Mouse (Mus musculus): ENCODE results near the gene Rbfox1.

Gene Rbfox1

DNA sequence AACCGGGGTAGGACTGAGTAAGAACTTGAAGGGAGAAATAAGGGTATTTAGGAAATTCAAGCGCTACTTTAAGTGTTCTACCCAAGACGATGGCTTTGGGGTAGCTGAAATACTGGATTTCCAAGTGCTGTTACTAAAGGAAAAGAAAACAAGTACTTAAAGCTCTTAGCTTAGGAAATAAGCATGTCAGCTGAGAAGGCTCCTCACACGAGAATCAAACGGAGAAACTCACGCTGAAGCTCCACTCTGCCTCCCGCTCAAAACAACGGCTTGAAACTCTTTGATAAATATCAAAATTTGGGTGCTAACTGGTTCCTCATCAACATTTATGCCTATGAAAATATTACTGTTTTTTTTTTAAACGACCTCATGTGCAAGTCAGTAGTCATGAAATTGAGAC, 1166.8 kb downstream of the Rbfox1 start:
- no peak for DNase-seq

GRCm38 (mm10) chr16:7052408-7052807, 1167.3 kb downstream of the Rbfox1 start:
- DNase-seq: no peak

DNA sequence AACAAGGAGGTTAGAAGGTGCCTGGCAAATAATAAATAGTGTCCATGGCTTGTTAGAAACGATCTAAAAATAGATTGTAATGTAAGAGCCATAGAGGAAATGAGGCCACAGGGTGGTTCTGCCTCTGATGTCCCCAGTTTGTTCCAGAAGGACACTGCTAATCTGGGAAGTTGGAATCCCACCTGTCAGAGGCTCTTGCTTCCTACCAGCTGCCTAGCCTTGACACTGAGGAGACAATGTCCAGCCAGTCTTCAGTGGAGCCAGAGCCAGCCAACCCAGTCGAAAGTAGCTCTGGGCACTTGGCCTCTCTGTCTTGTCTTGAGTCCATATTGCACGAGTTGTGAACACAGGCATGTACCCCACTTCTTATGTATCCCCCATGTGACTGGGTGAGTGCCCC, 1172.6 kb downstream of the Rbfox1 start:
- DNase-seq: no peak

DNA sequence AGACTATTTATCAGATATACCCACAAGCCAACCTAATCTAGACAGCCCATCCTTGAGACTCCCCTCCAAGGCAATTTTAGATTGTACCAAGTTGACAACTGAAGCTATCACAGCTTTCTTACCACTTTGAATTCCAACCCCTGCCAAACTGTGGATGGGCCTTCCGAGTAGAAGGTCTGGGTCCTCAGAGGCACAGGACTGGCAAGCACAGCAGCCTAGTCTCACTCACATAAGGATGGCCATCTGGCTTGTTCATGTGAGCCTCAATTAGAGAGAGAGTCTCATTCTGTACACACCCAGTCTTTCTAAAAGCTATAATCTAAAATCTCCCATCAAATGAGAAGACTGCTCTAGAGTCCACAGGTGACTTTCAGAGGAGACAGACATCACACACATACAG, 1173.4 kb downstream of the Rbfox1 start:
- DNase-seq: no peak

DNA sequence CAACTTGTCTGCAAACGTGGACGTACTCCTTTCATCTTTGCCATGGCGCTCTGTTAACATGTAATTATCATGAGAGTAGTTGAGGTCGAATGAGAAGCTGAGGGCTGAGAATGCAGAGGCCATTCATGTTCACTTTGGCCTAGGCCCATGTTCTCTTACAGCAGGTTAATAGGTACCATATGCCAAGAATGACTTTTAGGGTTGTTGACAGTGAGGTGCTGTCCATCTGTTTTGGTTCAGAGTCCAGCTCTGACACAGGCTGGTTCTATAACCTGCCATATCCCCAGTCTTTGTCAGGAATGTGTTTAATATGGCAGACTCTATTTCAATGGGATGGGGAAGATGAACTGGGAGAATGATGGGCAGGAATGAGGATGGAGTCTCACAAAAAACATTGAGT, 1174.4 kb downstream of the Rbfox1 start:
- DNase-seq: no peak

- DNase-seq: no peak
These were observed 1175.7 kb downstream of the Rbfox1 start for GRCm38 (mm10) chr16:7060864-7061263.

DNA sequence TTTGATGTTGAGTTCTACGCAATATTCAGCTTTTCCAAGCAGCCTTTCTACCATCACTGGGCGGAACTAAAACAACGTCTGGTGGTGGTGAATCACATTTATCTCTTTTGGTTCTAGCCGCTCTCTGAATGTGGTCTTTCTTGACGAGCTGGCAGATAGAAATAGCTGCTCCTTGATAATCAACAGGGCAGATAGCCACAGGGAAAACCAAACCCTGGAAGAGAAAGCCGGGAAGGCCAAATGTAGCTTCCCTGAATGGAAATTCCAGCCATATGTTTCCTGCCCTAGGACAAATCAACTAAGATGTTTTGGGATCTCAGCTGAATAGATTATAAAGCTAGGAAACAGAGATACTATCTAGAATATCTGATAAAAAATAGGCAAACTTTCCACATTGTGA, 1177.4 kb downstream of the Rbfox1 start:
- DNase-seq: no peak

DNA sequence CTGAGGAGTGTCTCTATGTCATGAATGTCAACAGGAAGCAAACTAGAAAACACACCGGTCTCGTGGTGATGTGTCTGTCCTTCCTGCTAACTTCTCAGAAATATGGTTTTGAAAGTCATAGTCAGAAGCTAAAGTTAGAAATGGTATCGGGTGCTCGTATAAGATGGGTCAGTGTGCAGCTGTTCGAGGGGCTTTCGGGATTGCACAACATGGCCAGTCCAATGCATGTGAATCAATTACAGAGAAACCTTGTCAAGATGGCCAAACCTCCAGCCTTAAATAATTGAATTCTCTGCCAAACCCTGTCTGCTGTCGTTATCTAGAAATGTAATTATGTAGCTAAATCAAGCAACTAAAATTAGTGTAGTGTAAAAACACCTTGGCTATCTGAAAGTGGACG, 1182.0 kb downstream of the Rbfox1 start:
- DNase-seq: no peak

DNA sequence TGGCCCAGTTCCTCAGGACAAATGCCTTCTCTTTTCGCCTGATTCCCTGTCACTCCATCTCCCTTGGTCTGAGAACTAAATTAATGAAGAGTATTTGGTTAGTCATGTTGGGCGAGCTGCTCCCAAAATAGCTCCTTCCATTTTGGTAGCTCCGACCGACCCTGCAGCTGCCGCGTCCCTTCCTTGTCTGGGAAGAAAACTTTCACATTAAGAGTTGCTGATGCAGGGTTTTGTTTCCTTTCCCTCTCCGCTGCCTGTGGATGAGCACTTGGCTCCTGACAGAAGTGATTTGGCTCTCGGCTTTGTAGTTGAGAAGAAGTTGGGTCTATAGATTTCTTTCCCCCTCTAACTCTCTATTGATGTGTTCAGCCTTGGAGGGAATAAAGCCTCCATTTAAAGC, 1184.4 kb downstream of the Rbfox1 start:
- no peak for DNase-seq

DNA sequence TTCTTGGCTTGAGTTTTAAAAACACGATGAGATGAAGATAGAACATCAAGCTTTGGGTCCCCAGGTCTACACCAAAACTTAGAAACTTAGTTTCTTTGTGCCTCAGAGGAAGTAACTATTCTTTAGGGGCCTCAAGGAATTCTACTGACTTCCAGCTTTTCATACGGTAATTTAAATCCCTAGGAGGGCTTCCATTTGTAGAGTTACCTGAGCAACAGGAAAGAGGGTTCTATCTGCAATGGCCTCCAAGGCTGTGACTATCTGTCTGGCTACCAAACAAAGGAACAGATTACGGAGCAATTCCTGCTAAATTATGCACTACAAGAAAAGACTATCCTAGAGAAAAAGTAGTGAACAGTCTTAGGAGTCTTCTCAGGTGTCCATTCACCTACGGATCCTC, 1189.6 kb downstream of the Rbfox1 start:
- DNase-seq: no peak

DNA sequence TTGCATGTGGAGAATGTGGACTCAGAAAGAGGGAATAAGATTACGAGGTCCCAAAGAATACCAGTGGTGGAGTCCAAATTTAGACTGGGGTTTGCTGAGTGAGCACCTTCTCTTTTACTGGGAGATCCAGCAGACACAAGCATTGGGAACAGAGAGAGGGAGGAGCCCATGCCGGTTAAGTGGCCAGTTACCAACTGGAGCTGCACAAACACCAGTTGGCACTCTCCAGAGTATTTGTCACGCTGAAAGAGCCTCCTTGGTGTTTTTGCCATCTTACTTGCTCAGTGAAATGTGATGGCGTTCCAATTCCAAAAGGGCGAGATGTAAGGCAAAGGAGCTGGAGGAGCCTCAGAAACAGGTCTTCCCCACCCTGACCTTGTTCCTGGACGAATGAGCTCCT, 1190.6 kb downstream of the Rbfox1 start:
- DNase-seq: no peak

GRCm38 (mm10) chr16:7076305-7076704, 1191.2 kb downstream of the Rbfox1 start:
- no peak for DNase-seq

DNA sequence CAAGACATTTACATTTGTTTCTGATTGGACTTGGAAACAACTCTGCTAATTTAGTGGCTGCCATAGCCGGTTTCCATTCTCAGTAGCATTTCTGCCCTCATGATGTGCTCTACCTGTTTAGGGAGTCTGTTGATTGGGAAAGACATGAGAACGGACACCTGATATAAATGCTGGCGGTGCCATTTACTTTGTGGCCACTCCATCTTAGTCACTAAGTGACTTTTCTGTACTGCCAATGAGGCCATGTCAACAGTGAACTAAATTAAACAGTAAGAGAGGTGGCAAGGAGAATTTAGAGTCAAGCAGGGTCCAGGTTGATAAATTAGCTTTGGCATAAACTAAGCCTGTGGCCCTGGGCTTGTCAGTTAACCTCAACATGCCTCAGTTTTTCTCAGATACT, 1191.6 kb downstream of the Rbfox1 start:
- DNase-seq: no peak

DNA sequence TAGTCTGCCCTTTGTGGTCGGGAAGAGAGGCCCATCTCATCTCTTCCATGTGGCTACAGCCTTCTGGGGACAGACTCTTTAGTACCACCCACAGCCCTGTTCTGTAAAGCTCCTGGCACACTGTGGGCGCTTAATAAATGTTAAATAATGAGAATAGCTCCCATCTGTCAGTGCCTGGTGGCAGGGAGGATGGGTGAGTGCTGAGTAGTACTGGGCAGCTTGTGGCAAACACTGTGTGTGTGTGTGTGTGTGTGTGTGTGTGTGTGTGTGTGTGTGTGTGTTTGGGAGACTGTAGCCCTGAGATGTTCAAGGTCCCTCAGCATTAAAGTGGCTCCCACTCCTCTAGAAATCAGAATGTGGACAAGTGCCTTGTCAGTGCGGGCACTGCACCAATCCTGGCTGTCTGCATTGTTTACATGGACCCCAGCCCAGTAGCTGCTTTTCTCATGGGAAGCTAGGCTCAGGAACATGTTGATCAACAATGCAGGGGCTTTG, 1196.0 kb downstream of the Rbfox1 start:
- no peak for DNase-seq

DNA sequence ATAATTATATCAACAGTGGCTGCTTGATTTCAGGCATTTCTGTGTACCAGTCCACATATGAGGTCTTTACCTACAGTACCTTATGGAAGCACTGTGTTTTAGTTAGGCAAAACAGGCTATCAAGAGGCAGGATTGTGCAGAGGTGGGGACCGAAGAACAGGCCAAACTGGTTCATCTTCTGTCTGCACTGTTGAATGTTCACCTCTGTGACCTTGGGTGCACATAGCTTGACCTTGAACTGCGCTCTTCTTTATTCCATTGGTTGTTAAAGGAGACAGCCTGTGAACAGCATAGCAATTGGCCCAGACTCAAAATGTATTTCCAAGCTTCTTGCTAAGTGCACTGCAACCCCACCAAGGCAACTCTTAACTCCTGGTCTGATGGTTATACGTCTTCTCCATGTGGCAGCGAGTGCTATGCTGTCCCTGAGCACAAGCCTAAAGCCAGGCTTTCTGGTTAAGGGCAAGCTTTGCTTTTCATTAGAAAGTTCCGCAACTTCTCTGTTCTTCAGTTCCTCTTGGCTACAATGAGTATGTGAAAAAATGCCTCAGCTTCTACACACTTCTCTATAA, 1196.6 kb downstream of the Rbfox1 start:
- DNase-seq: no peak

GRCm38 (mm10) chr16:7083937-7084336, 1198.8 kb downstream of the Rbfox1 start:
- no peak for DNase-seq

GRCm38 (mm10) chr16:7088601-7089430, 1203.7 kb downstream of the Rbfox1 start:
- no peak for DNase-seq

GRCm38 (mm10) chr16:7089475-7089874, 1204.3 kb downstream of the Rbfox1 start:
- no peak for DNase-seq

DNA sequence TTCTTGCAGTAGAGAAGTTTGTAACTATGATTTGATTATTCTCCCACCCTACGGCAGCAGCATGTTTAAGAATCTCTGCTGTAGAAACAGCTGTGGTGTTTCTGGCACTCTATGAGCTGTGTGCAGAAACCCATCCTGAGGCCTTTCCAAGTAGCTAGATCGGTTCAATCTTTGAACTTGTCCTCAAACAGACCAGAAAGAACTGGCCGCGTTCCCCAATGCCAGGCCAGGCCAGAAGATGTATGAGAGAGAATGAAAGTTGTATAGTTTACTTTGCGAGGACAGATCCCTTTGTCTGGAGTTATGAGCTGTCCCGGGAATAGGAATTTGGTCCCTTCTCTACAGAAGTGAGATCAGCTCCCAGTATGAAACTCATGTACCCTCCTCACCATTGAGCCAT, 1205.0 kb downstream of the Rbfox1 start:
- DNase-seq: no peak

DNA sequence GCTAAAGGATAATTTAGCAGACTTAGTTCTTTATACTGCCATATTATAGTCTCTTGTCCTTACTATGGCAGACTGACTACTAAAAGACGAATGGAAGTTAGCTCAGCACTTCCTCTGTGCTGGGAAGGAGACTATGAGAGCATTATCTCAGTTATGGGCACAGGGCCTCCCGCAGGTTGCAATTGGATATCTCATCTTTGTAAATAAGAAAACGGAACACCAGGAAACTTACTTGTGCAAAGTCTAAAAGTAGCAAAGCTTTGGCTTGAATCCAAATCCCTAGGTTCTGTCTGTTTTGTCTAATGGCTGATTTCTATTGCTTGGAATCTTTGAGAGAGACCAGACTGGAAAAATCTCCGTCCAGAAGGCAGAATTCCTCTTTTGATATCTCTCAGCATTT, 1207.7 kb downstream of the Rbfox1 start:
- DNase-seq: no peak

- DNase-seq: no peak
These were observed 1208.5 kb downstream of the Rbfox1 start for GRCm38 (mm10) chr16:7093686-7094085.

GRCm38 (mm10) chr16:7094181-7094749, 1209.1 kb downstream of the Rbfox1 start:
- DNase-seq: no peak

- no peak for DNase-seq
These were observed 1211.9 kb downstream of the Rbfox1 start for GRCm38 (mm10) chr16:7097071-7097470.
